Mouse (Mus musculus) neural tube, embryonic 11.5 days (tissue): ENCODE measurements at regions not wholly inside any gene's neighbourhood (a gene's known extent, or its start where the extent isn't known, plus 50 kb on each side); places are given as distances from the start of the nearest gene placed in this dataset.

Source experiments
- ATAC-seq: fragments of 200-750 bp; cut with Nextera tagmentation; 2 replicates; pipeline ENCODE4 v1.8.0; 2017; ENCODE audit warnings: moderate number of reproducible peaks, mild to moderate bottlenecking, moderate TSS enrichment, moderate library complexity; ENCODE audit not compliant: insufficient read depth, low FRiP score, low TSS enrichment
- DNase-seq: peaks from one replicate; pipeline ENCODE4 v3.0.0-alpha.2; 2015; ENCODE audit warnings: low spot score
- H3K27ac ChIP-seq: fragments of 300-500 bp; sonication (generic); 2 replicates; pipeline ENCODE4 v1.5.1; 2014; ENCODE audit warnings: low read depth, mild to moderate bottlenecking, low read length
- H3K27me3 ChIP-seq: fragments of 300-500 bp; sonication (generic); 2 replicates; pipeline ENCODE4 v1.6.1; 2014; ENCODE audit warnings: mild to moderate bottlenecking, low read length, mixed read lengths; ENCODE audit not compliant: control insufficient read depth, insufficient read depth
- H3K36me3 ChIP-seq: fragments of 300-500 bp; sonication (generic); 2 replicates; pipeline ENCODE4 v1.6.1; 2014; ENCODE audit warnings: mild to moderate bottlenecking, low read length, moderate library complexity, mixed read lengths; ENCODE audit not compliant: control insufficient read depth, insufficient read depth
- H3K4me1 ChIP-seq: fragments of 300-500 bp; sonication (generic); 2 replicates; pipeline ENCODE4 v1.6.1; 2014; ENCODE audit warnings: low read length, mixed read lengths; ENCODE audit not compliant: control insufficient read depth, insufficient read depth
- H3K4me2 ChIP-seq: fragments of 300-500 bp; sonication (generic); 2 replicates; pipeline ENCODE4 v1.6.1; 2014; ENCODE audit warnings: low read depth, mild to moderate bottlenecking, moderate library complexity
- H3K4me3 ChIP-seq: fragments of 300-500 bp; sonication (generic); 2 replicates; pipeline ENCODE4 v1.5.1; 2014; ENCODE audit warnings: low read depth, low read length
- H3K9ac ChIP-seq: fragments of 300-500 bp; sonication (generic); 2 replicates; pipeline ENCODE4 v1.6.1; 2014; ENCODE audit warnings: mild to moderate bottlenecking, low read length
- H3K9me3 ChIP-seq: fragments of 300-500 bp; sonication (generic); 2 replicates; pipeline ENCODE4 v1.6.1; 2016; ENCODE audit warnings: low read length; ENCODE audit not compliant: control insufficient read depth
- WGBS: fragments of 180-500 bp; shearing (Covaris S2); extraction: QIAGEN DNeasy Blood & Tissue Kit; methylation state at CpG from one replicate; pipeline ENCODE4 v1.1.7; 2014; 5-methylcytosine and 5-hydroxymethylcytosine counted together

GRCm38 (mm10) chr3:74138246-74138645 is 430.0 kb upstream of the Bche start:
- Histone ChIP-seq H3K4me3 (no peak overlapping the region), H3K9ac (no peak overlapping the region)
- DNase-seq: no peak

GRCm38 (mm10) chr3:74096223-74096622 is 388.0 kb upstream of the Bche start:
- Histone ChIP-seq H3K27me3 (no peaks in the 10 kb centered on the region), H3K4me3 (no peak overlapping the region), H3K27ac (no peak overlapping the region), H3K4me1 (no peaks in the 10 kb centered on the region), H3K9ac (no peak overlapping the region), H3K4me2 (no peak overlapping the region), H3K36me3 (no peaks in the 10 kb centered on the region), H3K9me3 (no peaks in the 10 kb centered on the region)
- peak; percentile 42; the same call in 1 of the 2 replicates for ATAC-seq
- WGBS: 81% methylated on average over 5 of the region's 5 CpGs
- DNase-seq: no peak

More at GRCm38 (mm10) chr3:74138246-74138645, 430.0 kb upstream of the Bche start:
- no peak overlapping the region for H3K27ac ChIP-seq
- H3K36me3 ChIP-seq: no peaks in the 10 kb centered on the region
- no peaks in the 10 kb centered on the region for H3K27me3 ChIP-seq
- H3K4me2 ChIP-seq: no peak overlapping the region
- ATAC-seq: no peak
- 72% methylated on average over 2 of the region's 2 CpGs for WGBS
- no peaks in the 10 kb centered on the region for H3K4me1 ChIP-seq
- no peaks in the 10 kb centered on the region for H3K9me3 ChIP-seq
